Mouse (Mus musculus) heart, postnatal 36 days (tissue): ENCODE measurements around the gene Ank. TPM values are rescaled to one million over a fixed set of nuclear protein-coding genes. Genes with fewer than 3 reads are reported as not detected.
A peak's percentile ranks its signal among the peaks of the same experiment; 100 is the strongest.
"Not testable (repeated sequence)": the region's sequence is repeated elsewhere in the genome, so short reads cannot be mapped to it uniquely, and the experiment has no call there.

Experiments used
- DNase-seq, 2 experiments: peaks; one replicate each; pipeline ENCODE4 v3.0.0; 2021 to 2022
- intact Hi-C: fragments of 180-260 bp; cut with DNase I; formaldehyde crosslinking; loops from one replicate; pipeline ENCODE4 v1.15.1; 2025
- total RNA-seq, 2 experiments: library from RNA; stranded (reverse); gene quantifications; 2 replicates each; pipeline ENCODE4 v1.2.3; 2021

The Ank gene
- total RNA-seq, 2 experiments from 2014 or later: 188 to 201 TPM

GRCm38 (mm10) chr15:27465391-27466005 is 979 bp upstream of the Ank start:
- intact Hi-C loops: loop anchor here (2.0 to 10.0 kb wide), 7 partner anchors 37 to 167 kb away; partner anchors contain the start of gene Otulin
- no peak for DNase-seq

GRCm38 (mm10) chr15:27467081-27467491 is 609 bp downstream of the Ank start:
- intact Hi-C loops: loop anchor here (2.0 to 10.0 kb wide), 6 partner anchors 35 to 165 kb away; partner anchors contain the start of gene Otulin
- no peak for DNase-seq

GRCm38 (mm10) chr15:27467641-27468040 is 1.2 kb downstream of the Ank start:
- intact Hi-C loops: loop anchor here (2.0 to 10.0 kb wide), 6 partner anchors 35 to 165 kb away; partner anchors contain the start of gene Otulin
- DNase-seq: no peak

- no peak for DNase-seq
- intact Hi-C loops: loop anchor here (5.0 to 10.0 kb wide), 4 partner anchors 33 to 163 kb away; partner anchors contain the start of gene Otulin
Observed at GRCm38 (mm10) chr15:27468822-27469488, 2.5 kb downstream of the Ank start.

- DNase-seq, intact Hi-C loops: not testable (repeated sequence)
Observed at GRCm38 (mm10) chr15:27470346-27470745, 3.9 kb downstream of the Ank start.

GRCm38 (mm10) chr15:27472315-27472714 is 5.8 kb downstream of the Ank start:
- intact Hi-C loops: no loop called here
- DNase-seq: no peak

- intact Hi-C loops: no loop called here
- no peak for DNase-seq
Observed at GRCm38 (mm10) chr15:27475988-27476387, 9.5 kb downstream of the Ank start.

GRCm38 (mm10) chr15:27476671-27477070 is 10.2 kb downstream of the Ank start:
- no peak for DNase-seq
- intact Hi-C loops: no loop called here

GRCm38 (mm10) chr15:27477159-27477558 is 10.7 kb downstream of the Ank start:
- no peak for DNase-seq
- intact Hi-C loops: no loop called here

- intact Hi-C loops: no loop called here
- DNase-seq: peak in 1 of 2 experiments; percentile 54
Observed at GRCm38 (mm10) chr15:27477630-27478029, 11.2 kb downstream of the Ank start.

- intact Hi-C loops: no loop called here
- no peak for DNase-seq
Observed at GRCm38 (mm10) chr15:27480333-27481015, 14.0 kb downstream of the Ank start.

- intact Hi-C loops: no loop called here
- DNase-seq: no peak
Observed at GRCm38 (mm10) chr15:27481956-27482355, 15.5 kb downstream of the Ank start.

GRCm38 (mm10) chr15:27483183-27483582 is 16.7 kb downstream of the Ank start:
- intact Hi-C loops: no loop called here

GRCm38 (mm10) chr15:27485567-27486278 is 19.2 kb downstream of the Ank start:
- intact Hi-C loops: no loop called here
- no peak for DNase-seq

More at GRCm38 (mm10) chr15:27483183-27483582, 16.7 kb downstream of the Ank start:
- no peak for DNase-seq

- intact Hi-C loops: no loop called here
- DNase-seq: no peak
Observed at GRCm38 (mm10) chr15:27486279-27486618, 19.8 kb downstream of the Ank start.

- no peak for DNase-seq
- intact Hi-C loops: no loop called here
Observed at GRCm38 (mm10) chr15:27487059-27487458, 20.6 kb downstream of the Ank start.

GRCm38 (mm10) chr15:27488042-27488441 is 21.6 kb downstream of the Ank start:
- DNase-seq: no peak
- intact Hi-C loops: no loop called here

GRCm38 (mm10) chr15:27490676-27491075 is 24.2 kb downstream of the Ank start:
- DNase-seq: no peak
- intact Hi-C loops: no loop called here

GRCm38 (mm10) chr15:27491425-27492070 is 25.1 kb downstream of the Ank start:
- no peak for DNase-seq
- intact Hi-C loops: no loop called here

GRCm38 (mm10) chr15:27492156-27492555 is 25.7 kb downstream of the Ank start:
- intact Hi-C loops: no loop called here
- DNase-seq: no peak
